Mouse (Mus musculus): ENCODE measurements around the gene Fmnl1.

DNA sequence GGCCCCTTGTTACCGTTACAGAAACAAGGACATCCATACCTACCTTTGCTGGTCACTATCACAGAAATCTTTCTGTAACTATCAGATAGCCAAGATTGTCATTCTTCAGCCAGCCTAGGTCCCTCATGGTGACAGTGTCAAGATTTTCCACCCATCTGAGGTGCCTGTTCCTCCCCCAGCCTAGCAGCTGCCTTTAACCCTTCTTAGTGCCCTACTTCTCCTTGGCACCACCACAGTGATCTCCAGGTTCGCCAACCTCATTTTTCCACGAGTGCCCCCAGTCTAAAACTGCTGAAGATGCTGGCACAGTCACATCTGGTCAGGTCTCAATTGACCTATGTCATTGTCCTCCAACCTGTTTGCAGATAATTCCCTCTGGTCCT, 805 bp upstream of the Fmnl1 start:
- TF ChIP-seq POLR2A (IDR thresholded peaks at IDR 0.05; ENCODE audit: insufficient read depth, low read depth, low read length) (no peak), CTCF (IDR thresholded peaks at IDR 0.05; ENCODE audit: insufficient read depth, low read depth, low read length) (no peak)

All from olfactory bulb, adult 2 months (tissue).